Mouse (Mus musculus) kidney, embryonic 14.5 days (tissue): Measurements from ENCODE around the gene Shroom3. TPM values are rescaled to one million over a fixed set of nuclear protein-coding genes. Genes with fewer than 3 reads are reported as not detected.

Experiments
- ATAC-seq: fragments of 200-750 bp; cut with Nextera tagmentation; 2 replicates; pipeline ENCODE4 v1.8.0; 2017; ENCODE audit warnings: moderate number of reproducible peaks, mild to moderate bottlenecking, moderate TSS enrichment, moderate library complexity; ENCODE audit not compliant: low FRiP score, low TSS enrichment
- H3K27ac ChIP-seq: fragments of 300-500 bp; sonication (generic); 2 replicates; pipeline ENCODE4 v1.5.1; 2014; ENCODE audit warnings: low read depth, mild to moderate bottlenecking, low read length, moderate library complexity, mixed read lengths
- H3K27me3 ChIP-seq: fragments of 300-500 bp; sonication (generic); 2 replicates; pipeline ENCODE4 v1.6.1; 2014; ENCODE audit warnings: mild to moderate bottlenecking, low read length; ENCODE audit not compliant: control insufficient read depth, insufficient read depth
- H3K36me3 ChIP-seq: fragments of 300-500 bp; sonication (generic); 2 replicates; pipeline ENCODE4 v1.6.1; 2014; ENCODE audit warnings: low read length, mixed read lengths; ENCODE audit not compliant: control insufficient read depth, insufficient read depth
- H3K4me1 ChIP-seq: fragments of 300-500 bp; sonication (generic); 2 replicates; pipeline ENCODE4 v1.6.1; 2014; ENCODE audit warnings: low read length, mixed read lengths; ENCODE audit not compliant: control insufficient read depth, insufficient read depth
- H3K4me2 ChIP-seq: fragments of 300-500 bp; sonication (generic); replicated peaks from 2 replicates; pipeline ENCODE4 v1.6.1; 2014; ENCODE audit warnings: low read depth, mild to moderate bottlenecking, low read length
- H3K4me3 ChIP-seq: fragments of 300-500 bp; sonication (generic); 2 replicates; pipeline ENCODE4 v1.5.1; 2014; ENCODE audit warnings: mild to moderate bottlenecking, low read length
- H3K9ac ChIP-seq: fragments of 300-500 bp; sonication (generic); 2 replicates; pipeline ENCODE4 v1.6.1; 2014; ENCODE audit warnings: low read depth, mild to moderate bottlenecking, low read length, moderate library complexity
- H3K9me3 ChIP-seq: fragments of 300-500 bp; sonication (generic); 2 replicates; pipeline ENCODE4 v1.6.1; 2016; ENCODE audit warnings: low read length; ENCODE audit not compliant: control insufficient read depth
- WGBS: fragments of 180-500 bp; shearing (Covaris S2); extraction: QIAGEN DNeasy Blood & Tissue Kit; methylation state at CpG from one replicate; pipeline ENCODE4 v1.1.7; 2014; 5-methylcytosine and 5-hydroxymethylcytosine counted together
- polyA plus RNA-seq: library from polyadenylated mRNA; unstranded; fragments of >200 nt; fragmentation: Nextera tagmentation; extraction: Ambion mirVana; gene quantifications from 2 replicates; pipeline ENCODE4 v1.2.1, GENCODE M21; 2014

The Shroom3 gene
- polyA plus RNA-seq, 1 experiment from 2014 or later, result 16.0 TPM

GRCm38 (mm10) chr5:92759156-92759745, 76.0 kb downstream of the Shroom3 start:
- peaks cover 11% of the 10 kb centered on the region for H3K4me1 ChIP-seq
- no peaks in the 10 kb centered on the region for H3K9me3 ChIP-seq
- no peaks in the 10 kb centered on the region for H3K27me3 ChIP-seq
- no peaks in the 10 kb centered on the region for H3K36me3 ChIP-seq
- no peak overlapping the region for H3K4me2 ChIP-seq
- peak; percentile 47 for ATAC-seq
- no peak overlapping the region for H3K9ac ChIP-seq
- H3K27ac ChIP-seq, result no peak overlapping the region
- 68% methylated on average over 6 of the region's 6 CpGs for WGBS
- H3K4me3 ChIP-seq, result no peak overlapping the region

- Histone ChIP-seq H3K27ac (no peak overlapping the region), H3K4me2 (no peak overlapping the region), H3K4me1 (peaks cover 11% of the 10 kb centered on the region), H3K27me3 (no peaks in the 10 kb centered on the region), H3K4me3 (no peak overlapping the region), H3K9ac (no peak overlapping the region), H3K36me3 (no peaks in the 10 kb centered on the region), H3K9me3 (no peaks in the 10 kb centered on the region)
- WGBS, result 90% methylated on average over 7 of the region's 7 CpGs
- ATAC-seq, result no peak
These were observed 77.3 kb downstream of the Shroom3 start for GRCm38 (mm10) chr5:92760542-92760941.

GRCm38 (mm10) chr5:92761615-92762353, 78.5 kb downstream of the Shroom3 start:
- ATAC-seq, result no peak
- Histone ChIP-seq H3K9me3 (no peaks in the 10 kb centered on the region), H3K27ac (no peak overlapping the region), H3K9ac (no peak overlapping the region), H3K4me1 (peaks cover 11% of the 10 kb centered on the region), H3K36me3 (no peaks in the 10 kb centered on the region), H3K4me3 (no peak overlapping the region), H3K27me3 (no peaks in the 10 kb centered on the region), H3K4me2 (no peak overlapping the region)
- WGBS, result 55% methylated on average over 9 of the region's 9 CpGs

GRCm38 (mm10) chr5:92762425-92762824, 79.2 kb downstream of the Shroom3 start:
- H3K9ac ChIP-seq, result no peak overlapping the region
- H3K4me3 ChIP-seq, result no peak overlapping the region
- WGBS, result 65% methylated on average over 5 of the region's 5 CpGs
- no peaks in the 10 kb centered on the region for H3K36me3 ChIP-seq
- no peak for ATAC-seq
- H3K4me1 ChIP-seq, result peaks cover 15% of the 10 kb centered on the region
- no peaks in the 10 kb centered on the region for H3K27me3 ChIP-seq
- H3K9me3 ChIP-seq, result no peaks in the 10 kb centered on the region
- no peak overlapping the region for H3K4me2 ChIP-seq
- no peak overlapping the region for H3K27ac ChIP-seq

- peaks cover 21% of the 10 kb centered on the region for H3K4me1 ChIP-seq
- no peak overlapping the region for H3K4me2 ChIP-seq
- H3K36me3 ChIP-seq, result no peaks in the 10 kb centered on the region
- no peak for ATAC-seq
- WGBS, result 5% methylated on average over 4 of the region's 4 CpGs
- H3K27me3 ChIP-seq, result no peaks in the 10 kb centered on the region
- H3K4me3 ChIP-seq, result no peak overlapping the region
- no peaks in the 10 kb centered on the region for H3K9me3 ChIP-seq
- H3K9ac ChIP-seq, result no peak overlapping the region
- no peak overlapping the region for H3K27ac ChIP-seq
These were observed 80.3 kb downstream of the Shroom3 start for GRCm38 (mm10) chr5:92763546-92763952.

GRCm38 (mm10) chr5:92766301-92766700, 83.1 kb downstream of the Shroom3 start:
- 40% methylated on average over 4 of the region's 4 CpGs for WGBS
- peaks cover 5% of the 10 kb centered on the region; the same call in 1 of the 2 replicates for H3K9me3 ChIP-seq

GRCm38 (mm10) chr5:92767194-92767777, 84.1 kb downstream of the Shroom3 start:
- 19% methylated on average over 7 of the region's 7 CpGs for WGBS
- H3K4me2 ChIP-seq, result no peak overlapping the region
- ATAC-seq, result peak; percentile 80

More at GRCm38 (mm10) chr5:92766301-92766700, 83.1 kb downstream of the Shroom3 start:
- Histone ChIP-seq H3K4me1 (peaks cover 21% of the 10 kb centered on the region), H3K4me3 (no peak overlapping the region), H3K36me3 (no peaks in the 10 kb centered on the region), H3K4me2 (no peak overlapping the region), H3K27me3 (no peaks in the 10 kb centered on the region), H3K27ac (no peak overlapping the region), H3K9ac (no peak overlapping the region)
- no peak for ATAC-seq

GRCm38 (mm10) chr5:92767857-92768291, 84.6 kb downstream of the Shroom3 start:
- H3K27ac ChIP-seq, result peak overlapping the region; percentile 34; the same call in 1 of the 2 replicates
- WGBS, result 12% methylated on average over 6 of the region's 6 CpGs
- no peak overlapping the region for H3K4me3 ChIP-seq
- H3K36me3 ChIP-seq, result no peaks in the 10 kb centered on the region
- H3K27me3 ChIP-seq, result no peaks in the 10 kb centered on the region
- H3K9ac ChIP-seq, result no peak overlapping the region
- H3K4me2 ChIP-seq, result no peak overlapping the region
- ATAC-seq, result peak; percentile 68
- H3K9me3 ChIP-seq, result peaks cover 5% of the 10 kb centered on the region; the same call in 1 of the 2 replicates
- H3K4me1 ChIP-seq, result peaks cover 13% of the 10 kb centered on the region

More at GRCm38 (mm10) chr5:92767194-92767777, 84.1 kb downstream of the Shroom3 start:
- Histone ChIP-seq H3K27me3 (no peaks in the 10 kb centered on the region), H3K36me3 (no peaks in the 10 kb centered on the region), H3K4me1 (peaks cover 19% of the 10 kb centered on the region), H3K9ac (no peak overlapping the region), H3K27ac (peak overlapping the region; percentile 34; the same call in 1 of the 2 replicates), H3K9me3 (peaks cover 5% of the 10 kb centered on the region; the same call in 1 of the 2 replicates), H3K4me3 (no peak overlapping the region)

- WGBS, result 79% methylated on average over 3 of the region's 3 CpGs
These were observed 90.6 kb downstream of the Shroom3 start for GRCm38 (mm10) chr5:92773821-92774220.

More at GRCm38 (mm10) chr5:92773821-92774220, 90.6 kb downstream of the Shroom3 start:
- Histone ChIP-seq H3K36me3 (no peaks in the 10 kb centered on the region), H3K9ac (no peak overlapping the region), H3K27ac (no peak overlapping the region), H3K4me3 (no peak overlapping the region), H3K9me3 (peaks cover 5% of the 10 kb centered on the region; the same call in 1 of the 2 replicates), H3K27me3 (no peaks in the 10 kb centered on the region), H3K4me1 (no peaks in the 10 kb centered on the region), H3K4me2 (no peak overlapping the region)
- no peak for ATAC-seq
